15 mouse cellular contexts compared by ENCODE assay signal in the genomic region with DNA sequence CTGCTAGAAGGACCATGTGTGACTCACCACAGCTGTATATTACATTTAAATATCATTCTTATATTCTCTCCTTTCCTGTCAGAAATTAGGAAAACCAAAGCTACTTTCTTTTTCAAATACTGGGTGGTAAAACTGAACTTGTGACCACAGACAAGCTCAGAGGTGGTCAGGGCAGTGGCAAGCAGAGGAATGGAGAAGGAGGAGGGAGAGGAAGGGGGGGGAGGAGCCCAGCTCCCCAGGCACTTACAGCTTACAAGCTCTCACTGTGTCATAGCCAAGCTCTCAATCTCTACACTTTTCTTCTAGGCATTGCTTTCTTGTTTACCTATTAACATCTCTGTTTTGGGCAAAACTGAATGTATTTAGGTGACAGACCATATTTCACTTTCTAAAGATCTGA.
"Had no signal": no experiment of that assay in that cellular context is flagged by ENCODE, and none has a peak within 500 bp of the region (broad histone marks: within the 10 kb centered on the region; RNA-seq: fewer than 3 reads in every experiment).

No protein-coding gene starts in this region.

- ATAC-seq: liver, postnatal 0 days; lung, postnatal 0 days had no signal

- H3K27ac ChIP-seq: kidney, postnatal 0 days; left cerebral cortex, adult 2 months; liver, embryonic 14.5 days; macrophage had no signal

- DNase-seq: kidney, adult 9 months; kidney, postnatal 25 days; layer of hippocampus, postnatal 36 days; liver, postnatal 0 days; lung, embryonic 14.5 days; midbrain, embryonic 14.5 days; thymus, adult 18-20 months; thymus, postnatal 14 days; thymus, postnatal 4 days had no signal

- H3K4me3 ChIP-seq: left cerebral cortex, adult 2 months had no signal

- H3K4me2 ChIP-seq: lung, embryonic 14.5 days; midbrain, embryonic 11.5 days had no signal

- H3K9ac ChIP-seq: liver, embryonic 14.5 days; liver, postnatal 0 days; lung, embryonic 14.5 days had no signal
